Mouse (Mus musculus) bone marrow macrophage, adult 2 months (primary cell): ENCODE data around the gene Mgat2.

Source experiments
- CTCF ChIP-seq: IDR thresholded peaks from 2 replicates; pipeline ENCODE4 v1.5.1; 2012; ENCODE audit warnings: low read depth, mild to moderate bottlenecking, low read length, moderate library complexity
- POLR2A ChIP-seq: IDR thresholded peaks from 2 replicates; pipeline ENCODE4 v1.6.1; 2012; ENCODE audit warnings: mild to moderate bottlenecking, low read depth, low read length, borderline replicate concordance

GRCm38 (mm10) chr12:69139841-69140240 lies 44.1 kb upstream of the Mgat2 start:
- TF ChIP-seq POLR2A (no peak), CTCF (no peak)
